Mouse (Mus musculus) kidney, postnatal 14 days (tissue): ENCODE results near the gene Lrrc56.

Experiments used
- DNase-seq: peaks from one replicate; pipeline ENCODE4 v3.0.0; 2022; ENCODE audit warnings: mixed read lengths

The Lrrc56 gene

GRCm38 (mm10) chr7:141192776-141193347 is 1.1 kb upstream of the Lrrc56 start:
- DNase-seq = no peak

- DNase-seq = peak; percentile 62
Observed at GRCm38 (mm10) chr7:141193348-141193856, 555 bp upstream of the Lrrc56 start.

- no peak for DNase-seq
Observed at GRCm38 (mm10) chr7:141194409-141194808, 452 bp downstream of the Lrrc56 start.

- DNase-seq = peak; percentile 95
Observed at GRCm38 (mm10) chr7:141194830-141195229, 873 bp downstream of the Lrrc56 start.

- no peak for DNase-seq
Observed at GRCm38 (mm10) chr7:141195754-141196153, 1.8 kb downstream of the Lrrc56 start.

GRCm38 (mm10) chr7:141196619-141197282 is 2.8 kb downstream of the Lrrc56 start:
- no peak for DNase-seq

GRCm38 (mm10) chr7:141198121-141198520 is 4.2 kb downstream of the Lrrc56 start:
- DNase-seq = no peak

- no peak for DNase-seq
Observed at GRCm38 (mm10) chr7:141204546-141204945, 10.6 kb downstream of the Lrrc56 start.

GRCm38 (mm10) chr7:141205504-141205903 is 11.5 kb downstream of the Lrrc56 start:
- DNase-seq = no peak

- DNase-seq = no peak
Observed at GRCm38 (mm10) chr7:141206182-141206937, 12.4 kb downstream of the Lrrc56 start.

GRCm38 (mm10) chr7:141209526-141209925 is 15.6 kb downstream of the Lrrc56 start:
- no peak for DNase-seq

GRCm38 (mm10) chr7:141210137-141210536 is 16.2 kb downstream of the Lrrc56 start:
- DNase-seq = no peak

GRCm38 (mm10) chr7:141210606-141211131 is 16.7 kb downstream of the Lrrc56 start:
- DNase-seq = no peak

GRCm38 (mm10) chr7:141213133-141213532 is 19.2 kb downstream of the Lrrc56 start:
- DNase-seq = no peak

GRCm38 (mm10) chr7:141213605-141214235 is 19.8 kb downstream of the Lrrc56 start, which contains the start of gene Lmntd2:
Gene Lmntd2 (minus strand): TSS chr7:141214080.
- no peak for DNase-seq

- DNase-seq = no peak
Observed at GRCm38 (mm10) chr7:141214310-141214709, 20.4 kb downstream of the Lrrc56 start.

GRCm38 (mm10) chr7:141215101-141215879 is 21.3 kb downstream of the Lrrc56 start, which contains the start of gene Rassf7:
Gene Rassf7 (plus strand): TSS chr7:141215860.
- peak; percentile 98 for DNase-seq

- peak; percentile 93 for DNase-seq
Observed at GRCm38 (mm10) chr7:141215880-141216733, 22.1 kb downstream of the Lrrc56 start.

- DNase-seq = no peak
Observed at GRCm38 (mm10) chr7:141216894-141217293, 22.9 kb downstream of the Lrrc56 start.

- DNase-seq = no peak
Observed at GRCm38 (mm10) chr7:141217343-141218013, 23.5 kb downstream of the Lrrc56 start.
